Mouse (Mus musculus) hindbrain, embryonic 12.5 days (tissue): Measurements from ENCODE around the gene Mybpc2. TPM values are rescaled to one million over a fixed set of nuclear protein-coding genes. Genes with fewer than 3 reads are reported as not detected.

Experiments used
- ATAC-seq: fragments of 200-750 bp; cut with Nextera tagmentation; 2 replicates; pipeline ENCODE4 v1.8.0; 2017; ENCODE audit warnings: moderate TSS enrichment; ENCODE audit not compliant: low FRiP score
- H3K27ac ChIP-seq: fragments of 300-500 bp; sonication (generic); 2 replicates; pipeline ENCODE4 v1.5.1; 2016; ENCODE audit warnings: mild to moderate bottlenecking
- H3K27me3 ChIP-seq: fragments of 300-500 bp; sonication (generic); 2 replicates; pipeline ENCODE4 v1.6.1; 2016; ENCODE audit warnings: mild to moderate bottlenecking
- H3K36me3 ChIP-seq: fragments of 300-500 bp; sonication (generic); 2 replicates; pipeline ENCODE4 v1.6.1; 2016; ENCODE audit warnings: mild to moderate bottlenecking
- H3K4me1 ChIP-seq: fragments of 300-500 bp; sonication (generic); 2 replicates; pipeline ENCODE4 v1.6.1; 2016
- H3K4me2 ChIP-seq: fragments of 300-500 bp; sonication (generic); replicated peaks from 2 replicates; pipeline ENCODE4 v1.6.1; 2016; ENCODE audit warnings: mild to moderate bottlenecking
- H3K4me3 ChIP-seq: fragments of 300-500 bp; sonication (generic); 2 replicates; pipeline ENCODE4 v1.5.1; 2016; ENCODE audit warnings: mild to moderate bottlenecking
- H3K9ac ChIP-seq: fragments of 300-500 bp; sonication (generic); 2 replicates; pipeline ENCODE4 v1.6.1; 2016; ENCODE audit warnings: mild to moderate bottlenecking, moderate library complexity
- H3K9me3 ChIP-seq: fragments of 300-500 bp; sonication (generic); replicated peaks from 2 replicates; pipeline ENCODE4 v1.6.1; 2016; ENCODE audit warnings: mild to moderate bottlenecking
- WGBS: fragments of 180-500 bp; shearing (Covaris S2); methylation state at CpG from one replicate; pipeline ENCODE4 v1.1.7; 2016; 5-methylcytosine and 5-hydroxymethylcytosine counted together
- polyA plus RNA-seq: library from polyadenylated mRNA; unstranded; fragments of >200 nt; fragmentation: Nextera tagmentation; extraction: Ambion mirVana; gene quantifications from 2 replicates; pipeline ENCODE4 v1.2.1, GENCODE M21; 2016

Gene Mybpc2
- polyA plus RNA-seq, 1 experiment from 2014 or later, result 0.22 TPM

DNA sequence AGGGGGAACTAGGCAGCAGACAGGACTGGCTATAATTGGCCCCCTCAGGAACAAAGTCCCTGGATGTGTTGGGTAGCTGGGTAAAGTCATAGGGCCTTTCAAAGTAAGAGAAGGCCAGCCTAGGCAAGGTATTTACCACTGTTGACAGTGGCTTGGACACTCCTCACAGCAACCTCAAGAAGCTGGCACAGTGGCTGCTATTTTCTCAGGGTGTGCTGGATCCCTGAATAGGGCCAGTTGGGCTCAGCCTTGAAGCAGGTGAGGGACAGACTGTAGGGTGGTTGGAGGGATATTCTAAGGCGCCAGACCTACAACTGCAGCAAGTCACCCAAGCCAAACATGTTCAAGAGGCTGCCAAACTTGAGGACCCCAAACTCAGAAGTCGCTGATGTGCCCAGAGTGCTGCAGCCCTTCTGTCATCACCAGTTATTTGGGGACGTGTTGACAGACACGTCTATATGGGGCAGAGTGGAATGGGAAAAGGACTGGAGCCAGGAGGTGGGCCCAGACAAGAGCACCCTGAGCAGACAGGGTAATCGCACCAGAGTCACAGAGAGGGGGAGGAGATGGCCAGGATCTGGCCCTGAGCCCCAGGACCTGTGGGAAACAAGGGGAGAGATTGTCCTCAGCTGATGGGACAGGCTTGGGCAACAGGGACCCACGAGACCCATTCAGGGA, 52.4 kb downstream of the Mybpc2 start:
- no peak overlapping the region for H3K9ac ChIP-seq
- no peaks in the 10 kb centered on the region for H3K36me3 ChIP-seq
- peaks cover 54% of the 10 kb centered on the region for H3K4me1 ChIP-seq
- H3K4me3 ChIP-seq, result no peak overlapping the region
- H3K27ac ChIP-seq, result no peak overlapping the region
- no peaks in the 10 kb centered on the region for H3K9me3 ChIP-seq
- no peak overlapping the region for H3K4me2 ChIP-seq
- 57% methylated on average over 6 of the region's 6 CpGs for WGBS
- peaks cover 19% of the 10 kb centered on the region for H3K27me3 ChIP-seq
- ATAC-seq, result no peak

DNA sequence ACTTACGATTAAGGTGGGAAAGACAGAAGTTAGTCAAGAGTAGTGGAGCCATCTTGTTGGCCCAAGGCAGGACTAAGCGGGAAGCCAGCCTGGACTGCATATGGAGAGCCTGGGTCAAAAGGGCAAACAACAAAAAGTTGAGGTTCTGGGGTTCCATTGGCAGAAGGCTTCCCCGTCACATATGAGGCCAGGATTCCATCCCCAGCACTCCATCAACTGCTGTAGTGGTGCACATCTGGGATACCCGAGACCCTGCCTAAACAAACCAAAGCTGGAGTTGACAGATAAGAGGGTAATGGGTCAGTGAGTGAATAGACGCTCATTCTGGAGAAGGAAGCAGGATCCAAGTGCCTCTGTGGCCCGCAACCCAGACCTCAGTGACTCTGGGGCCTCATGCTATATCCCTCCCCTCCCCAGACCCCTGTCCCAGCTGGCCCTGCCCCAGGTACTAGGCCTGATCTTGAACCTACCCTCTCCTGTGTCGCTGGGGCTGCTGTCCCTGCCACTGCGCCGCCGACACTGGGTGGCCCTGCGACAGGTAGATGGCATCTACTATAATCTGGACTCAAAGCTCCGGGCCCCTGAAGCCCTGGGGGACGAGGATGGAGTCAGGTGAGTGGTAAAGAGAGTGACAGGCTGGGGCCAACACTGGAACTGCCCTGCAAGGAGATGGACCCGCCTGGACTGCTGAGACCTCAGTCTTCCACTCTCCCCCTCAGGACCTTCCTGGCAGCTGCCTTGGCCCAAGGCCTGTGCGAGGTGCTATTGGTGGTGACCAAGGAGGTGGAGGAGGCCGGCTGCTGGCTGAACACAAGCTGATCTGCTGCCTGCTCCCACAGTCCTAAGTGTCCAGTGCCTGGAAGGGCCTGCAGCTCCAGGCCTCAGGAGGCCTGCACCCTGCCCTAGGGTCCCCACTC, 53.5 kb downstream of the Mybpc2 start:
- Histone ChIP-seq H3K27ac (no peak overlapping the region), H3K9ac (no peak overlapping the region), H3K9me3 (no peaks in the 10 kb centered on the region), H3K4me1 (peaks cover 57% of the 10 kb centered on the region), H3K27me3 (peaks cover 9% of the 10 kb centered on the region), H3K36me3 (no peaks in the 10 kb centered on the region), H3K4me3 (no peak overlapping the region), H3K4me2 (no peak overlapping the region)
- ATAC-seq, result no peak
- 86% methylated on average over 16 of the region's 16 CpGs for WGBS

DNA sequence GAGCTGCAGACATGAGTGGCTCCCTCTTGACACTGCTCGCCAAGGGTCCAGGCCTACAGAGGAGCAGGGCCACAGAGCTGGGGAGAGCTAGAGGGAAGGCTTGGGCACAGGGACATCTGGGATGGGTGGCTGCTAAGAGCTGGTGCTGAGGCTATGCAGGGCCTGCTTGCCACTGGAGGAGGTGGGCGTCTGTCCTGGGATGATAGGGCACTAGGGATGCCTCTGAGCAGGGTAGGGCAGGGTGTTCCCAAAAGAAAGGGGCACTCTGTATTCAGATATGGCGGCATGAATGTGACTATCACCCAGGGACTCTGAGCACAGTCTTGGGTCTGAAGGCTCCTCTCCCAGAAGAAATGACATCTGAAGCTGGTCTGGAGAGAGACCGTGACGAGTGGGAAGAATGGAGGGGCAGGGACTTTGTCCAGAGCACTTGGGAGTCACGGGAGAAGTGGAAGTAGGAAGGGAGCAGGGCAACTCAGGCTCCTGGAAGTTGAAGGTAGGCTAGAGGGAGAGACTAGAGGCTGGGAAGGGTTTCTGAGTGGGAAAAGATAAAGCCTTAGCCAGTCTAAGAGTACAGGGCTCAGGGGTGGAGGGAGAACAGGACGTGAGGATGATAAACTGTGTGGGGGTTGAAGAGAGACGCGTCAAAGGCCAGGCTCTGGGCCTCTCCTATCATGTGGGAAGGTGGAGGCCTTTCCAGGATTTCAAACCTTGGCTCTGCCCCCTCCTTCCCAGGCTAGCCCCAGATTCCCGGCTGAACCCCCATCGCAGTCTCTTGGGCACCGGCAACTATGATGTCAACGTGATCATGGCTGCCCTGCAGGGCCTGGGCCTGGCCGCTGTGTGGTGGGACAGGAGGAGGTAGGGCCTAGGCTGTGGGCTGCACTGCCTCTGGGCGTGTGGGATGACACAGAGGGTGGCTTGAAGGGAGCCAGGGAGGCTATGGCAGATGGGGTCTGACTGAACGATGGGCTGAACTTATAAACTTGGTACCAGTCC, 54.5 kb downstream of the Mybpc2 start:
- no peaks in the 10 kb centered on the region for H3K27me3 ChIP-seq
- ATAC-seq, result no peak
- H3K4me3 ChIP-seq, result no peak overlapping the region
- peak overlapping the region; percentile 91; the same call in 1 of the 2 replicates for H3K27ac ChIP-seq
- no peak overlapping the region; the same call in 1 of the 2 replicates for H3K9ac ChIP-seq
- H3K36me3 ChIP-seq, result no peaks in the 10 kb centered on the region
- peak overlapping the region; percentile 71; the same call in 1 of the 2 replicates for H3K4me2 ChIP-seq
- WGBS, result 90% methylated on average over 16 of the region's 16 CpGs
- no peaks in the 10 kb centered on the region for H3K9me3 ChIP-seq
- peaks cover 57% of the 10 kb centered on the region for H3K4me1 ChIP-seq

- Histone ChIP-seq H3K27me3 (no peaks in the 10 kb centered on the region), H3K9ac (peak overlapping the region; percentile 65), H3K4me2 (peak overlapping the region; percentile 71), H3K9me3 (no peaks in the 10 kb centered on the region), H3K4me3 (peak overlapping the region; percentile 50), H3K4me1 (peaks cover 57% of the 10 kb centered on the region), H3K36me3 (peaks cover 2% of the 10 kb centered on the region), H3K27ac (peak overlapping the region; percentile 91)
- 52% methylated on average over 15 of the region's 15 CpGs for WGBS
- ATAC-seq, result no peak
These were observed 55.7 kb downstream of the Mybpc2 start for GRCm38 (mm10) chr7:44468644-44469285.

DNA sequence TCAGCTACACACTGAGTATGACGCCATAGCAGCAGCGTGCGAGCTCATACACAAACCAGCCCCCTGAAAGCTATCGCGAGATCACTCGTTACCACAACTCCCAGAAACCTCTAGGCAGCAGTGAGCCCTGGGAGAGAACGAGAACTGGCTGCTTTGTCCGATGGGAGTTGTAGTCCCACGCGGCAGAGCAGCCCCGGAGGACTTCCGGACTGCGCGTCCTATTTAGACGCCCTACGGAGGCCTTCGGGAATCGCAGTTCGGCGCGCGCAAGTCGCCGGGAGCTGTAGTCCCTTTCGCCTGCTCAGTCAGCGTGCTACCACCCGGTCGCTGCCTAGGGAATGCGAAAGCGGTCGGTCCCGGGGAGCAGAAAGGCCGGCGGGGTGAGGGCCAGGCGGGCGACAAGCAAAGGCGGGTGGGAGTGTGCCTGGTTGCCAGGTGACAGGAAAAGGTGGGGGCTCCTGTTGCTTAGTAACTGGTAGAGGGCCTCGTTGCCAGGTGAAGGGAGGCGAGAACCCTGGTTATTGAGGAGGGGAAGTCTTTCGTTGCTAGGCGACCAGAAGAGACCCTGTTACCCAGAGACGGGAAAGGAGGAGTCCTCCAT, 56.5 kb downstream of the Mybpc2 start, which contains the start of gene Josd2:
Gene Josd2, plus strand, starts transcription at position 170 of the 601 bp plus-strand sequence.
- no peaks in the 10 kb centered on the region for H3K9me3 ChIP-seq
- WGBS, result under 1% methylated on average over 42 of the region's 42 CpGs
- H3K27ac ChIP-seq, result peak within 1 kb of the TSS; percentile 91
- H3K36me3 ChIP-seq, result peaks cover 10% of the 10 kb centered on the region
- peaks cover 55% of the 10 kb centered on the region for H3K4me1 ChIP-seq
- ATAC-seq, result peak; percentile 91
- peak within 1 kb of the TSS; percentile 71 for H3K4me2 ChIP-seq
- peak within 1 kb of the TSS; percentile 50 for H3K4me3 ChIP-seq
- H3K9ac ChIP-seq, result peak within 1 kb of the TSS; percentile 65
- no peaks in the 10 kb centered on the region for H3K27me3 ChIP-seq

DNA sequence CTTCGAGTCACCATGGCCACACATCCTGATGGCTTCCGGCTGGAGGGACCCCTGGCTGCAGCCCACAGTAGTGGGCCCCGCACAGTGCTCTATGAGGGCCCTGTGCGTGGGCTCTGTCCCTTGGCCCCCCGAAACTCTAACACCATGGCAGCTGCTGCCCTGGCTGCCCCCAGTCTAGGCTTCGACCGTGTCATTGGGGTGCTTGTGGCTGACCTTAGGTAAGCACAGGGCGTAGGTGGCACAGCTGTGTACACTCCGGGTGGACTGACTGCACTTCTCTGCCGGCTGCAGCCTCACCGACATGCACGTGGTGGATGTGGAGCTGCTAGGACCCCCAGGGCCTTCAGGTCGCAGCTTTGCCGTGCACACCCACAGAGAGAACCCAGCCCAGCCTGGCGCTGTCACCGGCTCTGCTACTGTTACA, 57.6 kb downstream of the Mybpc2 start:
- Histone ChIP-seq H3K9ac (no peak overlapping the region), H3K4me3 (no peak overlapping the region), H3K9me3 (no peaks in the 10 kb centered on the region), H3K27ac (peak overlapping the region; percentile 91), H3K36me3 (peaks cover 20% of the 10 kb centered on the region), H3K4me1 (peaks cover 54% of the 10 kb centered on the region), H3K4me2 (peak overlapping the region; percentile 71; the same call in 1 of the 2 replicates), H3K27me3 (peaks cover 10% of the 10 kb centered on the region)
- ATAC-seq, result no peak
- WGBS, result 87% methylated on average over 16 of the region's 16 CpGs

- peaks cover 27% of the 10 kb centered on the region for H3K36me3 ChIP-seq
- H3K27ac ChIP-seq, result peak overlapping the region; percentile 64
- WGBS, result 77% methylated on average over 9 of the region's 10 CpGs
- peaks cover 16% of the 10 kb centered on the region for H3K27me3 ChIP-seq
- H3K4me1 ChIP-seq, result peaks cover 52% of the 10 kb centered on the region
- no peak for ATAC-seq
- H3K9ac ChIP-seq, result no peak overlapping the region
- H3K4me3 ChIP-seq, result no peak overlapping the region
- H3K4me2 ChIP-seq, result no peak overlapping the region
- H3K9me3 ChIP-seq, result no peaks in the 10 kb centered on the region
These were observed 58.2 kb downstream of the Mybpc2 start for GRCm38 (mm10) chr7:44466006-44466887.

GRCm38 (mm10) chr7:44465111-44465510, 59.3 kb downstream of the Mybpc2 start, which contains the start of gene Aspdh:
TSS of gene Aspdh (plus strand) at chr7:44465391.
- H3K9me3 ChIP-seq, result no peaks in the 10 kb centered on the region
- peak within 1 kb of the TSS; percentile 23; the same call in 1 of the 2 replicates for H3K4me2 ChIP-seq
- H3K36me3 ChIP-seq, result peaks cover 35% of the 10 kb centered on the region
- no peak within 1 kb of the TSS for H3K4me3 ChIP-seq
- ATAC-seq, result no peak
- peaks cover 50% of the 10 kb centered on the region for H3K4me1 ChIP-seq
- H3K9ac ChIP-seq, result 0 out of 2 replicates have a peak within 1 kb of the TSS, but pooled peaks have one; percentile 42
- peaks cover 27% of the 10 kb centered on the region for H3K27me3 ChIP-seq
- 26% methylated on average over 2 of the region's 2 CpGs for WGBS
- H3K27ac ChIP-seq, result peak within 1 kb of the TSS; percentile 64

GRCm38 (mm10) chr7:44464511-44464910, 59.9 kb downstream of the Mybpc2 start:
- Histone ChIP-seq H3K4me1 (peaks cover 49% of the 10 kb centered on the region), H3K4me2 (peak overlapping the region; percentile 23; the same call in 1 of the 2 replicates), H3K27me3 (peaks cover 32% of the 10 kb centered on the region), H3K27ac (peak overlapping the region; percentile 64), H3K9me3 (no peaks in the 10 kb centered on the region), H3K36me3 (peaks cover 37% of the 10 kb centered on the region), H3K9ac (0 out of 2 replicates have a peak overlapping the region, but pooled peaks have one; percentile 42), H3K4me3 (no peak overlapping the region)
- ATAC-seq, result no peak
- WGBS, result 20% methylated on average over 4 of the region's 4 CpGs
